Mouse (Mus musculus): ENCODE data around the gene Zfp526. TPM values are rescaled to one million over a fixed set of nuclear protein-coding genes. Genes with fewer than 3 reads are reported as not detected.

The Zfp526 gene
- total and polyA plus RNA-seq, 3 experiments, result 2.2 to 7.0 (median 6.5) TPM

GRCm38 (mm10) chr7:25218705-25219415 lies 2.4 kb upstream of the Zfp526 start:
- in situ Hi-C loops (cut with MboI; ENCODE audit: low pct_ligation_motif_present, low pct_unique_long_range_greater_than_20kb, low sequenced_read_pairs), result no loop called here
- peak overlapping the region; percentile 73 to 86 (median 86) for H3K4me3 ChIP-seq (replicated peaks in 1 of 3; ENCODE audit: low read depth in 2 of 3, low read length in 2 of 3, poor library complexity in 1 of 3)
- dilution Hi-C loops (cut with MboI; ENCODE audit: extremely low pct_ligation_motif_present, extremely low pct_unique_long_range_greater_than_20kb, low sequenced_read_pairs), result no loop called here
- H3K27ac ChIP-seq (ENCODE audit: insufficient read depth, low read depth), result 0 out of 2 replicates have a peak overlapping the region, but pooled peaks have one; percentile 8
- H3K27me3 ChIP-seq (replicated peaks), result no peaks in the 10 kb centered on the region
- peak; percentile 53 for DNase-seq (ENCODE audit: extremely low read depth)
- peak overlapping the region; percentile 76 for H3K4me2 ChIP-seq (ENCODE audit: insufficient read depth, low read depth, poor library complexity, severe bottlenecking)
- H3K79me2 ChIP-seq (replicated peaks; ENCODE audit: control insufficient read depth, extremely low read depth, insufficient read depth, poor library complexity, severe bottlenecking), result peaks cover 9% of the 10 kb centered on the region
- TF ChIP-seq NRF1 (IDR thresholded peaks at IDR 0.05; ENCODE audit: low read depth, low read length) (peak; percentile 3; the same call in 1 of the 2 replicates), SMC3 (IDR thresholded peaks at IDR 0.05; ENCODE audit: low read depth, low read length) (no peak), USF2 (conservative IDR thresholded peaks at IDR 0.05; ENCODE audit: low read depth, low read length) (no peak), USF1 (IDR thresholded peaks at IDR 0.05; ENCODE audit: low read depth, low read length) (no peak), KAT2A (IDR thresholded peaks at IDR 0.05; ENCODE audit: insufficient replicate concordance, low read length) (no peak), RCOR1 (conservative IDR thresholded peaks at IDR 0.05; ENCODE audit: low read depth, low read length) (no peak), JUND (conservative IDR thresholded peaks at IDR 0.05; ENCODE audit: low read depth, low read length) (no peak), ELF1 (IDR thresholded peaks at IDR 0.05; ENCODE audit: low read depth, low read length) (peak; percentile 32; the same call in 1 of the 2 replicates), HCFC1 (IDR thresholded peaks at IDR 0.05; ENCODE audit: low read depth, low read length) (no peak), CHD1 (IDR thresholded peaks at IDR 0.05; ENCODE audit: low read depth, low read length) (peak; percentile 99), EP300 (IDR thresholded peaks at IDR 0.05; ENCODE audit: low read length) (no peak), MXI1 (IDR thresholded peaks at IDR 0.05; ENCODE audit: low read depth, low read length) (no peak; the same call in none of the 2 replicates), ZNF384 (IDR thresholded peaks at IDR 0.05; ENCODE audit: low read depth, low read length) (no peak), SIN3A (IDR thresholded peaks at IDR 0.05; ENCODE audit: low read length) (0 out of 2 replicates have a peak, but pooled peaks have one; percentile 16), POLR2A (IDR thresholded peaks at IDR 0.05; ENCODE audit: low read depth, low read length) (0 out of 2 replicates have a peak, but pooled peaks have one; percentile 19)
- H3K4me1 ChIP-seq (ENCODE audit: control insufficient read depth in 1 of 2, insufficient read depth in 2 of 2), result peaks cover 3 to 41% of the 10 kb centered on the region in 2 experiments; a peak in 3 of 4 replicates
- H3K36me3 ChIP-seq (replicated peaks in 1 of 2; ENCODE audit: control insufficient read depth in 1 of 2, insufficient read depth in 1 of 2, low read length in 1 of 2), result peaks cover 10 to 35% of the 10 kb centered on the region in 2 experiments
- no peaks in the 10 kb centered on the region for H3K9me3 ChIP-seq (replicated peaks; ENCODE audit: low read length)
- H3K9ac ChIP-seq (ENCODE audit: insufficient read depth, low read depth), result peak overlapping the region; percentile 58

GRCm38 (mm10) chr7:25219416-25219750 lies 1.8 kb upstream of the Zfp526 start:
- Histone ChIP-seq H3K4me1 (ENCODE audit: control insufficient read depth in 1 of 2, insufficient read depth in 2 of 2) (peaks cover 3 to 41% of the 10 kb centered on the region in 2 experiments; a peak in 3 of 4 replicates), H3K27ac (ENCODE audit: insufficient read depth, low read depth) (no peak overlapping the region), H3K9me3 (replicated peaks; ENCODE audit: low read length) (no peaks in the 10 kb centered on the region), H3K79me2 (replicated peaks; ENCODE audit: control insufficient read depth, extremely low read depth, insufficient read depth, poor library complexity, severe bottlenecking) (peaks cover 9% of the 10 kb centered on the region), H3K4me3 (replicated peaks in 1 of 3; ENCODE audit: low read depth in 2 of 3, low read length in 2 of 3, poor library complexity in 1 of 3) (peak overlapping the region; percentile 73 to 86 (median 86)), H3K9ac (ENCODE audit: insufficient read depth, low read depth) (peak overlapping the region; percentile 58), H3K36me3 (replicated peaks in 1 of 2; ENCODE audit: control insufficient read depth in 1 of 2, insufficient read depth in 1 of 2, low read length in 1 of 2) (peaks cover 16 to 38% of the 10 kb centered on the region in 2 experiments), H3K4me2 (ENCODE audit: insufficient read depth, low read depth, poor library complexity, severe bottlenecking) (peak overlapping the region; percentile 76), H3K27me3 (replicated peaks) (no peaks in the 10 kb centered on the region)
- dilution Hi-C loops (cut with MboI; ENCODE audit: extremely low pct_ligation_motif_present, extremely low pct_unique_long_range_greater_than_20kb, low sequenced_read_pairs), result no loop called here
- in situ Hi-C loops (cut with MboI; ENCODE audit: low pct_ligation_motif_present, low pct_unique_long_range_greater_than_20kb, low sequenced_read_pairs), result no loop called here
- TF ChIP-seq SIN3A (IDR thresholded peaks at IDR 0.05; ENCODE audit: low read length), result 0 out of 2 replicates have a peak, but pooled peaks have one; percentile 19
- no peak for TF ChIP-seq GABPA (IDR thresholded peaks at IDR 0.05; ENCODE audit: insufficient replicate concordance, low read depth, low read length)
- DNase-seq (ENCODE audit: extremely low read depth), result no peak
